15 mouse cellular contexts compared by ENCODE assay signal in the genomic region with DNA sequence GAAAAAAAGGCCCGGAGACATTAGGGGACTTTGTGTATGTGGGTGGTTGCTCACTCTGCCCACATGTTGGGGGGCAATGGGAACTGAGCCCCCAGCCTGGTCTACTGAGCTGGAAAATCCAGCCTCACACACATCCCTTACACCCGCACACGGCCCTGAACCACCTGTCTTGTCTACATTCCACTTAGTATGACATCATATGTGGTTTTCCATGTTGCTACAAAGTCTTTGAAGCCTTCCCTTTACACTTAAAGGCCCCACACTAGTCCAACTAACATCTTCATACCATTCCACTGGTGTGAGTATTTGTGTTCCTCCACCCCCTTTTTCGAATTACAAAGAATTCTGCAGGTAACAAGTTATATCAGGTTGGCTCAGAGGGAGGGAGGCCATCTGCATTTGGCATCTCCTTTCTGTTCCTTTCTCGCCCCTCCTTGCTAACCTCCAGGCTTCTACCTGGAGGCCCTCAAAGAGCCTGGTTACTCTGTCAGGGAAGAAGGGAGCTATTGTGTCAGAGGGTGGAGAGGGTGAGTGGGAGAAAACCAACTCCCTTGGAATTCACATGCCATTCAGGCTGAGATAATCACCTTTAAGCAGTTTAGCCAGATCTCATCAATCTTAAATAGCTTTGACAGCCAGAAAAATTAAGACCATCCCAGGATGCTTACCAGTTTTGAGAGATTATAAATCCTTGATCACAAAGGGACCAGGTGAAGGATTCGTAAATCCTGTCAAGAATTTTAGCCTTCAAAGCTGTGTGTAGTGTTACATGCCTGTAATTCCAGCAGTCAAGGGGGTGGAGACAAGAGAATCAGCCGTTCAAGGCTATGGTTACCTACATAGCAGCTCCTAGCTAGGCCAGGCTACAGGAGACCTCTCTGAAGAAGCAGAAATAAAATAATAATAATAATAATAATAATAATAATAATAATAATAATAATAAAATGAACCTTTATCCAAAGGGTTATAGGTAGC. TPM values are rescaled to one million over a fixed set of nuclear protein-coding genes. Genes with fewer than 3 reads are reported as not detected.
DNase-seq lines count a peak whose midpoint lies in the region; ATAC-seq and TF ChIP-seq lines count a peak whose summit lies in the region.
"Had no signal": no experiment of that assay in that cellular context is flagged by ENCODE, and none has a peak within 500 bp of the region (broad histone marks: within the 10 kb centered on the region; RNA-seq: fewer than 3 reads in every experiment).

No protein-coding gene starts in this region.

- no peak overlapping the region for H3K4me3 ChIP-seq in lung, embryonic 15.5 days
- no peak overlapping the region for H3K4me3 ChIP-seq in embryonic facial prominence, embryonic 14.5 days (ENCODE audit: low read depth, low read length)
- no peak overlapping the region for H3K4me3 ChIP-seq in myocyte
- H3K4me3 ChIP-seq: forebrain, embryonic 12.5 days had no signal

- CTCF ChIA-PET in Patski (lab: Charles Lee), result interaction anchor here (1.7 to 1.8 kb wide), 2 partner anchors 17 to 114 kb away, joined by 4 to 5 read pairs; no protein-coding TSS in a partner anchor

- no peaks in the 10 kb centered on the region for H3K79me2 ChIP-seq in myocyte (ENCODE audit: control insufficient read depth, insufficient read depth)

- no peak overlapping the region for H3K9ac ChIP-seq in lung, embryonic 15.5 days
- no peak overlapping the region for H3K9ac ChIP-seq in embryonic facial prominence, embryonic 14.5 days (ENCODE audit: low read depth, low read length)
- H3K9ac ChIP-seq: forebrain, embryonic 12.5 days; hindbrain, embryonic 14.5 days had no signal

- no peaks in the 10 kb centered on the region for H3K4me1 ChIP-seq in lung, embryonic 15.5 days
- H3K4me1 ChIP-seq in embryonic facial prominence, embryonic 14.5 days (ENCODE audit: control insufficient read depth, insufficient read depth, low read length), result no peaks in the 10 kb centered on the region
- H3K4me1 ChIP-seq: forebrain, embryonic 12.5 days had no signal

- no peak; the same call in 1 of the 2 replicates for ATAC-seq in lung, embryonic 15.5 days (ENCODE audit: borderline replicate concordance, extremely low read depth, low FRiP score, low TSS enrichment)
- peak; percentile 70 for ATAC-seq in Patski
- peak; percentile 88 for ATAC-seq in embryonic facial prominence, embryonic 14.5 days (ENCODE audit: low read depth)
- no peak for ATAC-seq in erythroid progenitor cell, adult 5-6 weeks (replicated peaks; ENCODE audit: low FRiP score, poor library complexity, severe bottlenecking)
- ATAC-seq: lung, postnatal 0 days had no signal

- no peak for DNase-seq in lung, postnatal 25 days (ENCODE audit: low spot score)
- DNase-seq in Patski (ENCODE audit: low read depth, low spot score), result no peak
- peak; percentile 68 for DNase-seq in embryonic facial prominence, embryonic 14.5 days (ENCODE audit: low spot score)
- DNase-seq in cerebellum, adult 11 months, result no peak
- DNase-seq in layer of hippocampus, postnatal 36 days, result no peak
- DNase-seq: gastrocnemius, postnatal 10 days; kidney, adult 18-20 months; kidney, postnatal 4 days had no signal

- in situ Hi-C loops in Patski (cut with MboI; ENCODE audit: low pct_unique_long_range_greater_than_20kb), result no loop called here

- peak overlapping the region; percentile 35 for H3K27ac ChIP-seq in lung, embryonic 15.5 days
- no peak overlapping the region for H3K27ac ChIP-seq in embryonic facial prominence, embryonic 14.5 days (replicated peaks; ENCODE audit: low read depth, low read length)
- H3K27ac ChIP-seq: forebrain, embryonic 12.5 days; hindbrain, embryonic 14.5 days had no signal

- TF ChIP-seq POLR2A in myocyte (IDR thresholded peaks at IDR 0.05; ENCODE audit: insufficient read length, low read depth), result no peak

- no peaks in the 10 kb centered on the region for H3K36me3 ChIP-seq in lung, embryonic 15.5 days
- H3K36me3 ChIP-seq in embryonic facial prominence, embryonic 14.5 days (ENCODE audit: control insufficient read depth, insufficient read depth, low read length), result no peaks in the 10 kb centered on the region
- H3K36me3 ChIP-seq in myocyte (ENCODE audit: control insufficient read depth, insufficient read depth), result no peaks in the 10 kb centered on the region
- H3K36me3 ChIP-seq: forebrain, embryonic 12.5 days had no signal

- POLR2A ChIA-PET in Patski (lab: Charles Lee), result interaction anchor here (0.6 kb wide), 1 partner anchor 19 kb away, joined by 4 read pairs; no protein-coding TSS in a partner anchor

- WGBS in lung, embryonic 15.5 days, result 52% methylated on average over 7 of the region's 7 CpGs
- 46% methylated on average over 7 of the region's 7 CpGs for WGBS in embryonic facial prominence, embryonic 14.5 days

- H3K9me3 ChIP-seq in lung, embryonic 15.5 days, result no peaks in the 10 kb centered on the region
- H3K9me3 ChIP-seq in embryonic facial prominence, embryonic 14.5 days (ENCODE audit: control insufficient read depth, low read length), result no peaks in the 10 kb centered on the region
- H3K9me3 ChIP-seq: forebrain, embryonic 12.5 days had no signal

- H3K27me3 ChIP-seq in lung, embryonic 15.5 days, result no peaks in the 10 kb centered on the region
- H3K27me3 ChIP-seq in Patski (no peaks in the 10 kb centered on the region), myocyte (ENCODE audit: control insufficient read depth, insufficient read depth, insufficient read length) (no peaks in the 10 kb centered on the region)
- no peaks in the 10 kb centered on the region for H3K27me3 ChIP-seq in embryonic facial prominence, embryonic 14.5 days (replicated peaks; ENCODE audit: control insufficient read depth, insufficient read depth, low read length)
- H3K27me3 ChIP-seq: forebrain, embryonic 12.5 days had no signal

- no peak for TF ChIP-seq CTCF in Patski (IDR thresholded peaks at IDR 0.05)

- H3K4me2 ChIP-seq in lung, embryonic 15.5 days, result no peak overlapping the region
- H3K4me2 ChIP-seq in embryonic facial prominence, embryonic 14.5 days (ENCODE audit: low read depth, low read length), result no peak overlapping the region
- H3K4me2 ChIP-seq in myocyte (ENCODE audit: low read depth), result no peak overlapping the region
- H3K4me2 ChIP-seq: forebrain, embryonic 12.5 days; hindbrain, embryonic 14.5 days; liver, embryonic 11.5 days had no signal

- H3ac ChIP-seq in myocyte (ENCODE audit: control insufficient read depth, insufficient read length), result no peak overlapping the region

TF ChIP-seq in myocyte, 11 proteins besides CTCF, POLR2A, EP300 and RAD21:
- TF ChIP-seq POLR2AphosphoS2 (IDR thresholded peaks at IDR 0.05; ENCODE audit: insufficient read length, low read depth), result no peak
- no peak for TF ChIP-seq SRF (IDR thresholded peaks at IDR 0.05; ENCODE audit: control insufficient read depth, insufficient read length, low read depth)
- TF ChIP-seq REST (IDR thresholded peaks at IDR 0.05; ENCODE audit: insufficient read depth, insufficient read length), result no peak
- peak in 2 of 3 experiments; percentile 60 to 71 for TF ChIP-seq MYOD1 (IDR thresholded peaks at IDR 0.05; ENCODE audit: control insufficient read depth in 1 of 3, insufficient read length in 2 of 3, low read depth in 2 of 3)
- no peak for TF ChIP-seq TCF3 (IDR thresholded peaks at IDR 0.05; ENCODE audit: insufficient read length, low read depth)
- TF ChIP-seq MYOG (IDR thresholded peaks at IDR 0.05; ENCODE audit: control insufficient read depth in 1 of 3, insufficient read depth in 1 of 3, insufficient read length in 2 of 3, low read depth in 2 of 3), result peak in 1 of 3 experiments; percentile 47
- TF ChIP-seq E2F4 (IDR thresholded peaks at IDR 0.05; ENCODE audit: insufficient read depth), result no peak
- TF ChIP-seq TCF12 (IDR thresholded peaks at IDR 0.05; ENCODE audit: insufficient read depth, poor library complexity, severe bottlenecking), result no peak
- no peak for TF ChIP-seq MAX (IDR thresholded peaks at IDR 0.05; ENCODE audit: low read depth)
- TF ChIP-seq USF1 (IDR thresholded peaks at IDR 0.05; ENCODE audit: low read depth), result no peak
- no peak for TF ChIP-seq CEBPB (IDR thresholded peaks at IDR 0.05; ENCODE audit: insufficient read depth, poor library complexity, severe bottlenecking)

RNA-seq across cellular contexts. Expression of gene Cdv3, which starts 11.0 kb away (rescaled TPM):
- 103 and 108 TPM in 2 replicates for polyA plus RNA-seq in lung, embryonic 15.5 days (2015; fragmentation: Nextera tagmentation; extraction: Ambion mirVana)
- polyA plus RNA-seq in Patski (2021) (102 TPM), myocyte (2012; fragmentation: generic; extraction: Trizol) (92.9 TPM)
- 92.7 and 94.0 TPM in 2 replicates for polyA plus RNA-seq in embryonic facial prominence, embryonic 14.5 days (2014; fragmentation: Nextera tagmentation; extraction: Ambion mirVana)
- total RNA-seq in erythroid progenitor cell, adult 5-6 weeks (2015; ENCODE audit: low replicate concordance), result 71.7 and 73.2 TPM in 2 replicates
- total RNA-seq in erythroid progenitor cell, adult 5-6 weeks (2017; ENCODE audit: low replicate concordance), result 92.0 and 94.8 TPM in 2 replicates
- total RNA-seq in layer of hippocampus, postnatal 36 days (2021), result 10 to 100 TPM; 71.5 to 73.2 TPM

Comparison
In these comparisons a context has a peak if more than half of its experiments do, and no peak if none do; other contexts are left out.
1. ATAC-seq: peak in Patski (single experiment) and embryonic facial prominence, embryonic 14.5 days (single experiment); none in lung, embryonic 15.5 days (single experiment) and erythroid progenitor cell, adult 5-6 weeks (single experiment).